Mouse (Mus musculus): ENCODE measurements at regions not wholly inside any gene's neighbourhood (a gene's known extent, or its start where the extent isn't known, plus 50 kb on each side); places are given as distances from the start of the nearest gene placed in this dataset.
A peak's percentile ranks its signal among the peaks of the same experiment; 100 is the strongest.

DNA sequence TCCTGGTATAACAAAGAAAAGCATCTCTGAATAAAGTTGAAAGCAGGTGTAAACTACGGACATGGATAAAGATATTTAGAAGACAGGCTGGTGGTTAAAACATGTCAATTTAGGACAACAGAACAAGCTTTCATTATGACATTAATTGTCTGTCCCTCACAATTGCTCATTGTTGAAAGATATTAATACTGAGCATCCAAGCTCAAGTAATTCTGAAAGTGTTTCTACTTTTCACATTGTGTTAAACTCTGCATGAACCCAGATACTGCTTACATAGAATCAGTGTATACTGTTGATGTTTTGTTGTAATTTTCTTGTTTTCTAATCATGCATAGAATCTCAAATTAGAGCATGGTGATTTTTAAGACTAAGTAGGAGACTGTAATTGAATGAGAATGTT lies 614.7 kb upstream of the Lingo2 start:
- no peak for DNase-seq (ENCODE audit: low spot score in 2 of 2)

DNA sequence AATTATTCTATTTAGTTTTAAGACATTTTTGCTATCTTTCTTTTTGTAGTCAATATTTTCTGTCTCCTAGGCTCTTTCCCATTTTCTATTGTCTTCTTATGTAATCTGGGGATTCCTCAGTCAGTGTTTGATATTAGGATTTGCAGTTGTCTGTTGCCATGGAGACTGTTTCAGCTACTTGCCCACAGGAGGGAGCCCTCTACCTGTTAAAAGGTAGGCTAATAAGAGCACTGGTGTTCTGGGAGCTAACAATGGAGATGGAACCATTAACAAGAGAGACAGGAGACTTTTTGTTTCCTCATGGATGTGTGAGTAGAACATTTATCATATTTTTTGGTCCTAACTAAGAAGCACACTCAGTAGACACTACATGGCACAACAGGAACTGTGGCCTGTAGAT lies 608.7 kb upstream of the Lingo2 start:
- no peak for DNase-seq (ENCODE audit: low spot score in 2 of 2)

DNA sequence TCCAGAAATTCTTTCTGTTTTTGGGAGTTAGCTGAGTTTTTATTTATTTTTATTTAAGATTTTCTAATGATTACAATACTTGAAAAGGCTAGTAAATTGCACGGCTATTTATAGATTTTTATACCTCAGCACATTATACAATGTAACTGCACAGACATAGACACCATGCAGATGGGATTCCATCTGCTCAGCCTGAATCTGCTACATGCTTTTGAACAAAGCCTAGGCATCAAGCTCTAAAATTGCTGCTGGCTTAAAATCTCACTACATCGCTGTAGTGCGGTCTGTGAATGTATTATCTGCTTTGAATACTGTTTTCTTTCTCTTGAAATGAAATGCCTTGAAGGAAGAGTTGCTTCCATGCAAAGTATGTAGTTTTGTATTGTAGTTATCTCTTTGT lies 594.5 kb upstream of the Lingo2 start:
- peak in 1 of 2 experiments; percentile 58 for DNase-seq (ENCODE audit: low spot score in 2 of 2)

DNA sequence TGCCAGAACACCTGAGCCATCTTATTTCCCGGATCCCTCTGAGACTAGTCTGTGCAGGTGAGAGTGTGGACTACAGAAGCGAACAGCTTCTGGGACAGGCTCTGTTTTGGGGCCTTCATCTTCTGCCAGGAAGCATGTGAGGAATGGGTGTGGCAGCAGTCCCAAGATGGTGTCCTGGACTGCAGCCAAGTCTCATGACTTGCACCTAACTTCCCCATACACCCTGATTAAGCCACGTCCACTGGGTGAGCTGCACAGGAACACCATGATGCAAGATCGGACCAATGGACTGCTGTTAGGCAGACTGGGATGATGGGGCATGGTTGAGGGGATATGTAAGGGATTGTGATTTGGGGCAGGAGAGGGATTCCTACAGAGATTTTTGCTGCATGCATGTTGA lies 556.2 kb upstream of the Lingo2 start:
- DNase-seq (ENCODE audit: low spot score in 2 of 2) = no peak

Data from left cerebral cortex, adult 8-10 months (tissue).